Mouse (Mus musculus): Measurements from ENCODE around the gene Ywhag. TPM values are rescaled to one million over a fixed set of nuclear protein-coding genes. Genes with fewer than 3 reads are reported as not detected.

Gene Ywhag
- polyA plus RNA-seq (2015; fragmentation: Nextera tagmentation; extraction: Ambion mirVana), result 59.2 and 60.1 TPM in 2 replicates

DNA sequence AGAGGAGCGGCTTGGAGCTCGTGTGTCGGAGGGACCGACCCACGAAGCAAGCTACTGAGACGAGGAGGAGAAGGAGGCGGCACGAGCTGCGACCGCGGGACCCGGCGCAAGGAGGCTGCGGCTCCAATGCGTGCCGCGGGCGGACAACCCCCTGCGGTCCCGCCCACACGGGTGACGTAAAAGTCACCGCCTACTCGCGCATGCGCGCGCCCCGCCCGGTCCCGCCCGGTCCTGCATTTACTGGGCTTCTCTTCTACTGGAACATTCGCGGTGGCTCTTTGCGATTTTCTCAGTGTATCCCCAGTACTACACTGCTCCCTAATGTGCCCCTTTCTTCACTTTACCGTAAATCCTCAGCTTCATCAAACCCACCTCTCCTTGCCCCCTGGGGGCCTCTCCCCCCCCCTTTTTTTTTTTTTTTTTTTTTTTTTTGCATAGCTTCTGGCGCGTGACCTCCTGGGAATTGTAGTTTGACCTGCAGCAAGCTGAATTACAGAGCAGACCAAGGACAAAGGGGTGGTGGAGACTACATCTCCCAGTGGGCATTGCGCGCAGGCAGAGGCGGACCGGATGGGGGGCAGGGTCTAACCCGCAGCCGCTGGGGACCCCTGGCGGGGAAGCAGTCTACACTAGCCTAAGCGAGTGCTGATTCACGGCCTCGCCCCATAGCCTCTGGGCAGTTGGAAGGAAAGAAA, at the start of gene Ywhag:
TSS of gene Ywhag (minus strand) at position 136 of the 695 bp plus-strand sequence.
- WGBS (ENCODE audit: insufficient replicate concordance), result under 1% methylated on average over 48 of the region's 48 CpGs
- peak; percentile 91 for ATAC-seq (ENCODE audit: low read depth)
- Histone ChIP-seq H3K4me2 (ENCODE audit: low read depth, low read length) (peak within 1 kb of the TSS; percentile 89), H3K4me1 (ENCODE audit: control insufficient read depth, low read depth, low read length) (peaks cover 21% of the 10 kb centered on the region), H3K27me3 (ENCODE audit: control insufficient read depth, insufficient read depth, low read depth, low read length) (no peaks in the 10 kb centered on the region), H3K9me3 (replicated peaks; ENCODE audit: control insufficient read depth, low read length) (no peaks in the 10 kb centered on the region), H3K4me3 (ENCODE audit: low read depth, low read length) (peak within 1 kb of the TSS; percentile 98), H3K27ac (ENCODE audit: low read length) (peak within 1 kb of the TSS; percentile 97), H3K36me3 (ENCODE audit: control insufficient read depth, insufficient read depth) (peaks cover 12% of the 10 kb centered on the region), H3K9ac (ENCODE audit: low read depth, low read length) (peak within 1 kb of the TSS; percentile 91)

DNA sequence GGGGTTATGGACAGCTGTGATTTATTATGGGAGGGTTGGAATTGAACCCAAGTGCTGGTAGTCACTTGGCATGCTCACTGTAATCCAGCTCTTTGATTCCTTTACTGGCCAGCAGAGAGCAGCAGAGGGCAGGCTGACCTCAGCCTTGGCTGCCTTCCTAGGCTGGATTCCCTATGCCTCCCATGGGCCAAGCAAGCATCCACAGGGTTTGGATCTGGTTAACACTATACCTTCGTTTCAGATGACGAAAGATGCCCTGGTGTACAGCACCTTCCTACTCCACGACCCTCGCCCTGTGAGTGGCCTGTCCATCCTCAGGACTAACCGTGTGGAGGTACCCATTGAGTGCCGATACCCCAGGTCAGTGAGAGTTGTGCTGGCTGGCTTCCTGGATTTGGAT, 48.0 kb upstream of the Ywhag start:
- no peak overlapping the region for H3K4me3 ChIP-seq (ENCODE audit: low read depth, low read length)
- H3K27me3 ChIP-seq (ENCODE audit: control insufficient read depth, insufficient read depth, low read depth, low read length), result no peaks in the 10 kb centered on the region
- H3K9ac ChIP-seq (ENCODE audit: low read depth, low read length), result no peak overlapping the region
- H3K4me1 ChIP-seq (ENCODE audit: control insufficient read depth, low read depth, low read length), result no peaks in the 10 kb centered on the region
- no peak overlapping the region for H3K4me2 ChIP-seq (ENCODE audit: low read depth, low read length)
- no peaks in the 10 kb centered on the region for H3K9me3 ChIP-seq (replicated peaks; ENCODE audit: control insufficient read depth, low read length)
- H3K36me3 ChIP-seq (ENCODE audit: control insufficient read depth, insufficient read depth), result no peaks in the 10 kb centered on the region
- 43% methylated on average over 6 of the region's 6 CpGs for WGBS (ENCODE audit: insufficient replicate concordance)
- no peak overlapping the region for H3K27ac ChIP-seq (ENCODE audit: low read length)
- ATAC-seq (ENCODE audit: low read depth), result no peak

DNA sequence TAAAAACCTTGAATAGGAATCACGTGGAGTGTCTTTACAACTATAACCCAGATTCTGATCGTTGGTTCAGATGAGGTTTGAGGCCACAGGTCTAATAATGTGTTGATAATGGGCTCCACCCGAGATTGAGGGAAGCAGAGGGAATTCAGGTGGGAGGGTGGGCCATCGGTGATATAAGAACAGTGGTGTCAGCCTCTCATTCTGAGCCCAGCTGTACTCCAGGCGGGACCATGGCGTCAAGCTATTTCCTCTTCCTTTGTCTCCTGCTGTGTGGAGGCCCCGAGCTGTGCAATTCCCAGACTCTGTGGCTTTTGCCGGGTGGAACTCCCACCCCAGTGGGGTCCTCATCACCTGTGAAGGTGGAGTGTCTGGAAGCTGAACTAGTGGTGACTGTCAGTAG, 45.5 kb upstream of the Ywhag start, which contains the start of gene Zp3:
TSS of gene Zp3 (plus strand) at position 196 of the 400 bp plus-strand sequence.
- peaks cover 3% of the 10 kb centered on the region for H3K4me1 ChIP-seq (ENCODE audit: control insufficient read depth, low read depth, low read length)
- no peaks in the 10 kb centered on the region for H3K27me3 ChIP-seq (ENCODE audit: control insufficient read depth, insufficient read depth, low read depth, low read length)
- no peak for ATAC-seq (ENCODE audit: low read depth)
- no peaks in the 10 kb centered on the region for H3K36me3 ChIP-seq (ENCODE audit: control insufficient read depth, insufficient read depth)
- WGBS (ENCODE audit: insufficient replicate concordance), result 55% methylated on average over 8 of the region's 8 CpGs
- H3K9me3 ChIP-seq (replicated peaks; ENCODE audit: control insufficient read depth, low read length), result no peaks in the 10 kb centered on the region
- no peak within 1 kb of the TSS for H3K9ac ChIP-seq (ENCODE audit: low read depth, low read length)
- no peak within 1 kb of the TSS for H3K27ac ChIP-seq (ENCODE audit: low read length)
- no peak within 1 kb of the TSS for H3K4me3 ChIP-seq (ENCODE audit: low read depth, low read length)
- H3K4me2 ChIP-seq (ENCODE audit: low read depth, low read length), result no peak within 1 kb of the TSS

DNA sequence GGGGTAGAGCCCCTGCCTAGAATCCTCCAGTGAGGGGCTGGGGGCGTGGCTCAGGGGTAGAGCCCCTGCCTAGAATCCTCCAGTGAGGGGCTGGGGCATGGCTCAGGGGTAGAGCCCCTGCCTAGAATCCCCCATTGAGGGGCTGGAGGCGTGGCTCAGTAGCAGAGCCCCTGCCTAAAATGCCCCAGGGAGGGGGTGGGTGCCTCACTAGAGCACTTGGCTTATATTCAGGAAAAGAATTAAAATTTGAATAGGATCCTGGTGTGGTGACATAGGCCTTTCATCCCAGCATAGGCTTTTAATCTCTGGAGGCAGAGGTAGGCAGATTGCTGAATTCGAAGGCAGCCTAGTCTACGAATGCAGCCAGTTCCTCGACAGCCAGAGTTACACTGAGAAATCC, 45.0 kb upstream of the Ywhag start:
- no peaks in the 10 kb centered on the region for H3K27me3 ChIP-seq (ENCODE audit: control insufficient read depth, insufficient read depth, low read depth, low read length)
- no peak overlapping the region for H3K4me3 ChIP-seq (ENCODE audit: low read depth, low read length)
- WGBS (ENCODE audit: insufficient replicate concordance), result 54% methylated on average over 5 of the region's 5 CpGs
- no peak overlapping the region for H3K9ac ChIP-seq (ENCODE audit: low read depth, low read length)
- H3K9me3 ChIP-seq (replicated peaks; ENCODE audit: control insufficient read depth, low read length), result no peaks in the 10 kb centered on the region
- H3K4me1 ChIP-seq (ENCODE audit: control insufficient read depth, low read depth, low read length), result peaks cover 3% of the 10 kb centered on the region
- H3K27ac ChIP-seq (ENCODE audit: low read length), result no peak overlapping the region
- no peaks in the 10 kb centered on the region for H3K36me3 ChIP-seq (ENCODE audit: control insufficient read depth, insufficient read depth)
- no peak for ATAC-seq (ENCODE audit: low read depth)
- no peak overlapping the region for H3K4me2 ChIP-seq (ENCODE audit: low read depth, low read length)

DNA sequence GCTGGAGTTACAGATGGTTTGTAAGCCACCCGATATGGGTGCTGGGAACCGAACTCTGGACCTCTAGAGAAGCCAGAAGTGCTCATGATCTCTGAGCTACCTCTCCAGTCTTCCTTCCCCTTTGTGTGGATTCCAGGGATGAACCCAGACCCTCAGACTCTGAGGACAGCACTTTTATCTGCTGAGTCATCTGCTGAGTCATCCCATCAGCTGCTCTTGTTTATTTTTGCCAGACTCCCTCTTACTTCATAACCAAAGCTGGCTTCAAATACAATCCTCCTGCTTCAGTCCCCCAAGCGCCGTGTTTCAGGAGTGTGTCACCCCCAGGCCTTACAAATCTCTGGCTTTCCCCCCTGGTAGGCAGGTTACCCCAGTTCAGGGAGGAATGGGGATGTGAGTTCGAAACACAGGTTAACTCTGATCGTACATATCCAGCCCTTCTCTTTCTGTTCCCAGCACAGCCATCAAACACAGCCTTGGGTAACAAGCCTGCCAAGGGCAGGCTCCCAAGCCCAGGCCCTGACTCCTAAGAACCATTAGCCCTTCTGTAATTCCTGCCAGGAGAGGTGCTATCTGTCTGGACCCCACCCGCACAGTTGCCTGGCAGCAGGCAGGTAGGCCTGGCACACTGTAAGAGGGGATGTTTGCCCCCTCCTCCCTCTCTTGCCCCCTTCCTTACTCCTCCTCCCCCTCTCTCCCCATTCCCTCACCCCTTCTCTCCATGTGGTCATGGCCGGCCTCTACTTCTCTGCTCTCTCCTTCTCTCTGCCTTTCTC, 41.7 kb upstream of the Ywhag start:
- H3K27me3 ChIP-seq (ENCODE audit: control insufficient read depth, insufficient read depth, low read depth, low read length), result no peaks in the 10 kb centered on the region
- no peak overlapping the region for H3K9ac ChIP-seq (ENCODE audit: low read depth, low read length)
- H3K4me1 ChIP-seq (ENCODE audit: control insufficient read depth, low read depth, low read length), result peaks cover 3% of the 10 kb centered on the region
- H3K36me3 ChIP-seq (ENCODE audit: control insufficient read depth, insufficient read depth), result no peaks in the 10 kb centered on the region
- H3K9me3 ChIP-seq (replicated peaks; ENCODE audit: control insufficient read depth, low read length), result no peaks in the 10 kb centered on the region
- H3K4me2 ChIP-seq (ENCODE audit: low read depth, low read length), result no peak overlapping the region
- 80% methylated on average over 8 of the region's 8 CpGs for WGBS (ENCODE audit: insufficient replicate concordance)
- H3K4me3 ChIP-seq (ENCODE audit: low read depth, low read length), result no peak overlapping the region
- no peak overlapping the region for H3K27ac ChIP-seq (ENCODE audit: low read length)
- ATAC-seq (ENCODE audit: low read depth), result peak; percentile 62

DNA sequence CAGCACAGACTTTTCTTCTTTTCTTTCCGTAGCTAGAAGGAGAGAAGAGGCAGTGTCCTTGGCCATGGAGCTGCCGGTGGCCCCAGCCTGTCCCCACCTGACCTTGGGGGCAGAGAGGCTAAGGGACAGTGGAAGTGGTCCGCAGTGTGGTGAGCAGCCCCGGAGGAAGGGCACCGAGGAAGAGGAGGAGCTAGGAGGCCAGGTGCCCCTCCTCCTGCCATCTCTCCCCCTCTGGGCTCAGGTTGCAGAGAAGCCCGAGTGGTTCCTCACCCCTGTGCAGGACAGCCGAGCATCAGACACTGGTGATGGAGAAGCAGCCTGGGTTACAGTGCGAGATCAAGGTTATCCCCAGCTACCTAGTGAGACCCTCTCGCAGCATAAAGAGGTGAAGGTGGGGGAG, 39.9 kb upstream of the Ywhag start, which contains the start of gene Ssc4d:
TSS of gene Ssc4d (minus strand) at position 167 of the 400 bp plus-strand sequence.
- ATAC-seq (ENCODE audit: low read depth), result no peak
- H3K9ac ChIP-seq (ENCODE audit: low read depth, low read length), result no peak within 1 kb of the TSS
- WGBS (ENCODE audit: insufficient replicate concordance), result 19% methylated on average over 9 of the region's 9 CpGs
- H3K9me3 ChIP-seq (replicated peaks; ENCODE audit: control insufficient read depth, low read length), result no peaks in the 10 kb centered on the region
- no peak within 1 kb of the TSS for H3K27ac ChIP-seq (ENCODE audit: low read length)
- H3K27me3 ChIP-seq (ENCODE audit: control insufficient read depth, insufficient read depth, low read depth, low read length), result no peaks in the 10 kb centered on the region
- H3K4me3 ChIP-seq (ENCODE audit: low read depth, low read length), result no peak within 1 kb of the TSS
- no peak within 1 kb of the TSS for H3K4me2 ChIP-seq (ENCODE audit: low read depth, low read length)
- H3K36me3 ChIP-seq (ENCODE audit: control insufficient read depth, insufficient read depth), result no peaks in the 10 kb centered on the region
- peaks cover 3% of the 10 kb centered on the region for H3K4me1 ChIP-seq (ENCODE audit: control insufficient read depth, low read depth, low read length)

DNA sequence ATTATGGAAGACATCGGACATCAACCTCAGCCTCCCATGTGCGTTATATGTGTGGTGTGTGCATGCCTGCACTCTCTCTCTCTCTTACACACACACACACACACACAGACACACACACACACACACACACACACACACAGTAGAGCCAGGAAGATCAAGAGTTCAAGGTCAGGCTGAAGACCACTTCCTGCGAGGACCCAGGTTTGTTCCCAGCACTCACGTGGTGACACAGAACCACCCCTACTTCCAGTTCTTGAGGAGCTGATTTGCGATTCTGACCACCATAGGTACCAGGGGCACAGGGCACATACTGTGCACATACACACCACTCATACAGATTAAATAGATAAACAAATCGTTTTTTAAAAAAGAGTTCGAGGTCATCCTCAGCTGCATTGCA, 37.5 kb upstream of the Ywhag start:
- Histone ChIP-seq H3K27ac (ENCODE audit: low read length) (no peak overlapping the region), H3K9me3 (replicated peaks; ENCODE audit: control insufficient read depth, low read length) (no peaks in the 10 kb centered on the region), H3K4me3 (ENCODE audit: low read depth, low read length) (no peak overlapping the region), H3K9ac (ENCODE audit: low read depth, low read length) (no peak overlapping the region), H3K27me3 (ENCODE audit: control insufficient read depth, insufficient read depth, low read depth, low read length) (no peaks in the 10 kb centered on the region), H3K4me2 (ENCODE audit: low read depth, low read length) (no peak overlapping the region), H3K4me1 (ENCODE audit: control insufficient read depth, low read depth, low read length) (peaks cover 3% of the 10 kb centered on the region), H3K36me3 (ENCODE audit: control insufficient read depth, insufficient read depth) (no peaks in the 10 kb centered on the region)
- no peak for ATAC-seq (ENCODE audit: low read depth)
- WGBS (ENCODE audit: insufficient replicate concordance), result 57% methylated on average over 7 of the region's 7 CpGs

DNA sequence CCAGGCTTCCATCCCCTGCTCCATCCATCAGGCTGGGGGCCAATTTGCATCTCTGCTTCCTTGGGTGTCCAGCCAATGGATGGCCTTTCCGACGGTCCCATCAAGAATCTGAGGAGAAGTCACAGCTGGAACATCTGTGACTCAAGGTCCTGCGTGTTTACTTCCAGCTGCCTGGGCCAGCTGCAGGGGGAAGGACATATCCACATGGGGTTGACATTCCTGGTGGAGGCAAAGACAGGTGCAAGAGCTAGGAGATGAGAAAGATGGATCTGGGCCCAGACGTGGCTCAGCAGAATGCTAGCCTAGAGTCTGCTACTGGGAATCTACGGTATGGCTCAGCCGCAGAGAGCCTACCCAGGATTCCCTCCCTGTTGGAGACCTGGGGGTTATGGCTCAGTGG, 35.8 kb upstream of the Ywhag start:
- WGBS (ENCODE audit: insufficient replicate concordance), result 77% methylated on average over 6 of the region's 6 CpGs
- H3K4me1 ChIP-seq (ENCODE audit: control insufficient read depth, low read depth, low read length), result peaks cover 4% of the 10 kb centered on the region
- no peak overlapping the region for H3K27ac ChIP-seq (ENCODE audit: low read length)
- ATAC-seq (ENCODE audit: low read depth), result no peak
- H3K36me3 ChIP-seq (ENCODE audit: control insufficient read depth, insufficient read depth), result no peaks in the 10 kb centered on the region
- H3K4me3 ChIP-seq (ENCODE audit: low read depth, low read length), result no peak overlapping the region
- H3K9ac ChIP-seq (ENCODE audit: low read depth, low read length), result no peak overlapping the region
- H3K9me3 ChIP-seq (replicated peaks; ENCODE audit: control insufficient read depth, low read length), result no peaks in the 10 kb centered on the region
- no peak overlapping the region for H3K4me2 ChIP-seq (ENCODE audit: low read depth, low read length)
- H3K27me3 ChIP-seq (ENCODE audit: control insufficient read depth, insufficient read depth, low read depth, low read length), result no peaks in the 10 kb centered on the region

DNA sequence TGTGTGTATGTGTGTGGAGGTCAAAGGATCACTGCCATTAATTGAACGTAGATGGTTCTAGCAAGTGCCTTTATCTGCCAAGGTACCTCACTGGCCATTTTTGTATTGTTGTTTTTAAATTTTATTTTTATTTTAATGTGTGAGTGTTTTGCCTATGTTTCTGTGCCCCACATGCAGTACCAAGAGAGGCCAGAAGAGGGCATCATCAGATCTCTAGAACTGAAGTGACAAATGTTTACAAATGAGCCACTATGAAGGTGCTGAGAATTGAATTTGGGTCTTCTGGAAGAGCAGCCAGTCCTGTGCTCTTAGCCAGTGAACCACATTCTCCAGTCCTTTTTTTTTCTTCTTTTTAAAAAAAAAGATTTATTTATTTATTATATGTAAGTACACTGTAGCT, 34.4 kb upstream of the Ywhag start:
- no peaks in the 10 kb centered on the region for H3K9me3 ChIP-seq (replicated peaks; ENCODE audit: control insufficient read depth, low read length)
- no peak overlapping the region for H3K27ac ChIP-seq (ENCODE audit: low read length)
- 42% methylated on average over 1 of the region's 1 CpGs for WGBS (ENCODE audit: insufficient replicate concordance)
- ATAC-seq (ENCODE audit: low read depth), result no peak
- no peak overlapping the region for H3K4me3 ChIP-seq (ENCODE audit: low read depth, low read length)
- H3K9ac ChIP-seq (ENCODE audit: low read depth, low read length), result no peak overlapping the region
- no peak overlapping the region for H3K4me2 ChIP-seq (ENCODE audit: low read depth, low read length)
- H3K4me1 ChIP-seq (ENCODE audit: control insufficient read depth, low read depth, low read length), result peaks cover 4% of the 10 kb centered on the region
- H3K36me3 ChIP-seq (ENCODE audit: control insufficient read depth, insufficient read depth), result no peaks in the 10 kb centered on the region
- no peaks in the 10 kb centered on the region for H3K27me3 ChIP-seq (ENCODE audit: control insufficient read depth, insufficient read depth, low read depth, low read length)
